Mouse (Mus musculus) spleen, adult 2 months (tissue): ENCODE measurements at regions not wholly inside any gene's neighbourhood (a gene's known extent, or its start where the extent isn't known, plus 50 kb on each side); places are given as distances from the start of the nearest gene placed in this dataset.

Experiments used
- CTCF ChIP-seq: fragments of 200-500 bp; IDR thresholded peaks from 2 replicates; pipeline ENCODE4 v1.5.1; 2011; ENCODE audit warnings: mild to moderate bottlenecking, inconsistent platforms; ENCODE audit not compliant: insufficient read depth, insufficient read length, insufficient replicate concordance; ENCODE audit errors: extremely low read depth
- POLR2A ChIP-seq: fragments of 200-500 bp; IDR thresholded peaks from 2 replicates; pipeline ENCODE4 v1.6.1; 2011; ENCODE audit warnings: low read depth, low read length, inconsistent platforms

GRCm38 (mm10) chr13:47909851-47910530, 351.0 kb upstream of the Id4 start:
- TF ChIP-seq CTCF = no peak
- TF ChIP-seq POLR2A = no peak
